Mouse (Mus musculus) E14TG2a.4 (cell line): ENCODE measurements at regions not wholly inside any gene's neighbourhood (a gene's known extent, or its start where the extent isn't known, plus 50 kb on each side); places are given as distances from the start of the nearest gene placed in this dataset.
"Not testable (repeated sequence)": the region's sequence is repeated elsewhere in the genome, so short reads cannot be mapped to it uniquely, and the experiment has no call there.

Source experiments
- H3K27me3 ChIP-seq: 2 replicates; pipeline ENCODE4 v1.6.1; 2014; ENCODE audit warnings: low read length, control low read depth; ENCODE audit not compliant: insufficient read depth
- H3K36me3 ChIP-seq: 2 replicates; pipeline ENCODE4 v1.6.1; 2014; ENCODE audit warnings: low read length, control low read depth; ENCODE audit not compliant: insufficient read depth
- H3K4me1 ChIP-seq: replicated peaks from 2 replicates; pipeline ENCODE4 v1.6.1; 2014; ENCODE audit warnings: low read depth, low read length, control low read depth
- H3K4me3 ChIP-seq: replicated peaks from 2 replicates; pipeline ENCODE4 v1.5.1; 2014; ENCODE audit warnings: mild to moderate bottlenecking, low read length
- H3K9me3 ChIP-seq: 2 replicates; pipeline ENCODE4 v1.6.1; 2014; ENCODE audit warnings: low read length, control low read depth
- CTCF ChIP-seq: conservative IDR thresholded peaks from 2 replicates; pipeline ENCODE4 v1.5.1; 2014; ENCODE audit warnings: low read length
- NANOG ChIP-seq: IDR thresholded peaks from 2 replicates; pipeline ENCODE4 v1.6.1; 2014; ENCODE audit warnings: borderline replicate concordance, low read length, mixed read lengths
- POU5F1 ChIP-seq: IDR thresholded peaks from 2 replicates; pipeline ENCODE4 v1.6.1; 2014; ENCODE audit warnings: low read length, borderline replicate concordance

- Histone ChIP-seq H3K27me3 (no peaks in the 10 kb centered on the region), H3K9me3 (no peaks in the 10 kb centered on the region; the same call in 1 of the 2 replicates), H3K4me1 (no peaks in the 10 kb centered on the region), H3K4me3 (no peak overlapping the region), H3K36me3 (no peaks in the 10 kb centered on the region)
- TF ChIP-seq NANOG (no peak), POU5F1 (no peak), CTCF (no peak)
These were observed 52.0 kb upstream of the Trpm1 start for GRCm38 (mm10) chr7:64101679-64102078.

- H3K4me3 ChIP-seq, result no peak overlapping the region
- no peaks in the 10 kb centered on the region for H3K27me3 ChIP-seq
These were observed 54.0 kb upstream of the Trpm1 start for GRCm38 (mm10) chr7:64099606-64100005.

DNA sequence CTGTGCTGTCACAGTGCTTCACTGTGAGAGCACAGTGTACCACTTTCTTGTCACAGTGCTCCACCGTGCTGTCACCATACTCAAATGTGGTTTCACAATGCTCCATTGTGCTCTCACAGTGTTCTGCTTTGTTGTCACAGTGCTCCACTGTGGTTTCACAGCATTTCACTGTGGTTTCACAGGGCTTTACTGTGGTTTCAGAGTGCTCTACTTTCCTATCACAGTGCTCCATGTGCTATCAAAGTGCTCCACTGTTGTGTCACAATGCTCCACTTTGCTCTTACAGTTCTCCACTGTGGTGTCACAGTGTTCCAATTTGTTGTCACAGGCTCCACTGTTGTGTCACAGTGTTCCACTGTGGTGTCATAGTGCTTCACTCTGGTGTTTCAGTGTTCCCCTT, 63.6 kb upstream of the Trpm1 start:
- no peaks in the 10 kb centered on the region for H3K4me1 ChIP-seq
- H3K27me3 ChIP-seq, result no peaks in the 10 kb centered on the region
- TF ChIP-seq POU5F1 (no peak), CTCF (no peak), NANOG (no peak)
- H3K4me3 ChIP-seq, result no peak overlapping the region
- no peaks in the 10 kb centered on the region for H3K9me3 ChIP-seq
- no peaks in the 10 kb centered on the region for H3K36me3 ChIP-seq

More at GRCm38 (mm10) chr7:64099606-64100005, 54.0 kb upstream of the Trpm1 start:
- Histone ChIP-seq H3K4me1 (no peaks in the 10 kb centered on the region), H3K9me3 (no peaks in the 10 kb centered on the region), H3K36me3 (no peaks in the 10 kb centered on the region)
- TF ChIP-seq CTCF (no peak), NANOG (no peak), POU5F1 (no peak)

GRCm38 (mm10) chr7:64089034-64089433, 64.6 kb upstream of the Trpm1 start:
- Histone ChIP-seq H3K9me3 (no peaks in the 10 kb centered on the region), H3K27me3 (no peaks in the 10 kb centered on the region), H3K4me1 (no peaks in the 10 kb centered on the region), H3K36me3 (no peaks in the 10 kb centered on the region), H3K4me3 (no peak overlapping the region)
- TF ChIP-seq NANOG (no peak), CTCF (no peak), POU5F1 (no peak)

DNA sequence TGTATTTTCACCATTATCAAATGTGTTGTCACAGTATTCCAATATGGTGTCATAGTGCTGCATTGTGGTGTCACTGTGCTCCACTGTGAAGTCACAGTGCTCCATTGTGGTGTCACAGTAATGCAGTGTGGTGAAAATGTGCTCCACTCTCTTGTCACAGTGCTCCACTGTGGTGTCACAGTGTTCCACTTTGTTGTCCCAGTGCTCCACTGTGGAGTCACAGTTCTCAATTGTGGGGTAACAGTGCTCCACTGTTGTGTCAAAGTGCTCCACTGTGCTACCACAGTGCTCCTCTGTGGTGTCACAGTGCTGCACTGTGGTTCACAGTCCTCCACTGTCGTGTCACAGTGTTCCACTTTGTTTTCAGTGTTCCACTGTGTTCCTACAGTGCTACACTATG, 69.7 kb upstream of the Trpm1 start:
- not testable (repeated sequence) for H3K27me3 ChIP-seq, H3K9me3 ChIP-seq, H3K4me3 ChIP-seq, H3K36me3 ChIP-seq, H3K4me1 ChIP-seq

DNA sequence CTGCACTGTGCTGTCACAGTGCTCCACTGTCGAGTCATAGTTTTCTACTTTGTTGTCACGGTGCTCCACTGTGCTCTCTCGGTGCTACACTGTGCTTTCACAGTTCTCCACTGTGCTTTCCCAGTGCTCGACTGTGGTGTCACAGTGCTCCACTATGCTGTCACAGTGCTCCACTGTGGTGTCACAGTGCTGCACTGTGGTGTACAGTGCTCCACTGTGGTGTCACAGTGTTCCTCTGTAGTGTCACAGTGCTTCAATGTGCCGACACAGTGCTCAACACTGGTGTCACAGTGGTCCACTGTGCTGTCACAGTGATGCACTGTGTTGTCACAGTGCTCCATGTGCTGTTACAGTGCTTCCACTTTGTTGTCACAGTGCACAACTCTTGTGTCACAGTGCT, 71.0 kb upstream of the Trpm1 start:
- Histone ChIP-seq H3K36me3 (no peaks in the 10 kb centered on the region), H3K4me3 (no peak overlapping the region), H3K9me3 (no peaks in the 10 kb centered on the region), H3K27me3 (no peaks in the 10 kb centered on the region), H3K4me1 (no peaks in the 10 kb centered on the region)
- TF ChIP-seq POU5F1, result no peak
- no peak for TF ChIP-seq NANOG
- no peak for TF ChIP-seq CTCF

DNA sequence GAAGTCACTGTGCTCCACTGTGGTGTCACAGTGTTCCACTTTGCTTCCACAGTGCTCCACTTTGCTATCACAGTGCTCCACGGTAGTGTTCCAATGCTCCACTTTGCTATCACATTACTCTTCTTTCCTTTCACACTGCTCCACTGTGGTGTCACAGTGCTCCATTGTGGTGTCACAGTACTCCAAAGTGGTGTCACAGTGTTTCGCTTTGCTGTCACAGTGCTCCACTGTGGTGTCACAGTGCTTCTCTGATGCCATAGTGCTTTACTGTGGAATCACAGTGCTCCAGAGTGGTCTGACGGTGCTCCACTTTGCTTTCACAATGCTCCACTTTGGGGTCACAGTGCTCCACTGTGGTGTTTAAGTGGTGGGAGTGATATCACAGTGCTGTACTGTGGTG, 71.4 kb upstream of the Trpm1 start:
- Histone ChIP-seq H3K4me1 (no peaks in the 10 kb centered on the region), H3K27me3 (no peaks in the 10 kb centered on the region), H3K9me3 (no peaks in the 10 kb centered on the region), H3K4me3 (no peak overlapping the region), H3K36me3 (no peaks in the 10 kb centered on the region)
- TF ChIP-seq CTCF (no peak), NANOG (no peak), POU5F1 (no peak)

DNA sequence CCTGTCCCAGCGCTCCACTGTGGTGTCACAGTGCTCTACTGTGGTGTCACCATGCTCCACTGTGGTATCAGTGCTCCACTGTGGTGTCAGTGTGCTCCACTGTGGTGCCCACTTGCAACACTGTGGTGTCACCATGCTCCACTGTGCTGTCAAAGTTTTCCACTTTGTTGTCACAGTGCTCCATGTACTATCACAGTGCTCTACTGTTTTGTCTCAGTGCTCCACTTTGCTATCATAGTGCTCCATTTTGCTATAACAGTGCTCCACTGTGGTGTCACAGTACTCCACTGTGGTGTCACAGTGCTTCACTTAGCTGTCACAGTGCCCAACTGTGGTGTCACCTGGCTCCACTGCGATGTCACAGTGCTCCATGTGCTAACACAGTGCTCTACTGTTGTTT, 72.0 kb upstream of the Trpm1 start:
- Histone ChIP-seq H3K36me3 (no peaks in the 10 kb centered on the region), H3K4me1 (no peaks in the 10 kb centered on the region), H3K4me3 (no peak overlapping the region), H3K9me3 (no peaks in the 10 kb centered on the region), H3K27me3 (no peaks in the 10 kb centered on the region)
- TF ChIP-seq CTCF (no peak), NANOG (no peak), POU5F1 (no peak)

DNA sequence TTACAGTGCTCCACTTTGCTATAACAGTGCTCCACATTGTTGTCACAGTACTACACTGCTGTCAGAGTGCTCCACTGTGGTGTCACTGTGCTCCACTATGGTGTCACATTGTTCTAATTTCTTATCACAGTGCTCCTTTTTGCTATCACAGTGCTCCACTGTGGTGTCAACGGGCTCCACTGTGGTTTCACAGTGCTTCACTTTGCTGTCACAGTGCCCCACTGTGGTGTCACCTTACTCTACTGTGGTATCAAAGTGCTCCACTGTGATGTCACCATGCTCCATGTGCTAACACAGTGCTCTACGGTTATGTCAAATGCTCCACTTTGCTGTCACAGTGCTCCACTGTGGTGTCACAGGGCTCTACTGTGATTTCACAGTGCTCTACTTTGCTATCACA, 72.6 kb upstream of the Trpm1 start:
- Histone ChIP-seq H3K9me3 (no peaks in the 10 kb centered on the region), H3K4me1 (no peaks in the 10 kb centered on the region), H3K4me3 (no peak overlapping the region), H3K36me3 (no peaks in the 10 kb centered on the region), H3K27me3 (no peaks in the 10 kb centered on the region)
- TF ChIP-seq POU5F1 (no peak), CTCF (no peak), NANOG (no peak)

DNA sequence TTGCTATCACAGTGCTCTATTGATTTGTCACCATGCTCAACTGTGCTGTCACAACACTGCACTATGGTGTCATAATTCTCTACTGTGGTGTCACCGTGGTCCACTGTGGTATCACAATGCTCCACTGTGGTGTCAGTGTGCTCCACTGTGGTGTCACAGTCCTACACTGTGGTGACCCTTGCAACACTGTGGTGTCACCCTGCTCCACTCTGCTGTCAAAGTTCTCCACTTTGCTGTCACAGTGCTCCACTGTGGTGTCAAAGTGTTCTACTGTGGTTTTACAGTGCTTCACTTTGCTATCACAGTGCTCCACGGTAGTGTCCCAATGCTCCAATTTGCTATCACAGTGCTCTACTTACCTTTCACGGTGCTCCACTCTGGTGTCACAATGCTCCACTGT, 74.3 kb upstream of the Trpm1 start:
- Histone ChIP-seq H3K4me3 (no peak overlapping the region), H3K4me1 (no peaks in the 10 kb centered on the region), H3K9me3 (no peaks in the 10 kb centered on the region), H3K36me3 (no peaks in the 10 kb centered on the region), H3K27me3 (no peaks in the 10 kb centered on the region)
- no peak for TF ChIP-seq POU5F1
- TF ChIP-seq NANOG, result no peak
- TF ChIP-seq CTCF, result no peak
